Mouse (Mus musculus): ENCODE measurements at regions not wholly inside any gene's neighbourhood (a gene's known extent, or its start where the extent isn't known, plus 50 kb on each side); places are given as distances from the start of the nearest gene placed in this dataset.

DNA sequence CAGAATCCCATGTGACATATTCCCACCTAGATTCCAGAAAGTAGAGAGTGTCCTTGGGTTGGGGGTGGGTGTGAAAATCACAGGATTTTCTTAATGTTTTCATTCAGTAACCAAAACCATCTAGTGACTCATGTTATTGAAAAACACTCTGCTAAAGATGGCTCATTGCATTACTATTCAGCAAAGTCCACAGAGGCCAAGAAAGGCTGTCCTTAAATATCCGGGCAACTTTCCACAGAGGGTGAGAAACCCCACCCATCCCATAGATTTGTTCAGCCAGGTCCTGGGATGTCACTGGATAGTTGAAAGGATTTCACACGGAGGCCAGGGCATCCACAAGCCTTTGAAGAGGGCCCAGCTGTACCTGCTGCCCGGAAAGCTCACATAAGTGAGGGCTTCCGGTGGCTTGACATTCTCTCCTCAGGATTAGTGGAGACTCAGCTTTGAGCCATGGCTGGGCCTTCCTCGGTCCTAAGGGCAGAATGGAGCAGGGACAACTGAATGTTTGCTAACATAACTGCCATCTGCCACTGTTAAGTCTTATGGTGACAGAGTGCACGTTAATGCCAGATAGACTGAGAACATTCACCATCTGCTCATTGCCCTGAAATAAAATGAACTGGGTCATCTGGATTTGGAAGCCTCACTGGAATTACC, 580.7 kb upstream of the Atp2b1 start:
- TF ChIP-seq CTCF (IDR thresholded peaks at IDR 0.05; ENCODE audit: low read depth, low read length) (no peak), GATA1 (IDR thresholded peaks at IDR 0.05; ENCODE audit: borderline replicate concordance, low read length) (no peak), POLR2AphosphoS5 (IDR thresholded peaks at IDR 0.05; ENCODE audit: insufficient replicate concordance, low read depth, low read length) (no peak), TAL1 (conservative IDR thresholded peaks at IDR 0.05; ENCODE audit: low read depth, low read length) (no peak), GATA2 (IDR thresholded peaks at IDR 0.05; ENCODE audit: borderline replicate concordance, low read depth, low read length) (no peak)
